Mouse (Mus musculus) adrenal gland (tissue): ENCODE measurements around the gene Kcnk10.

ENCODE experiments used
- intact Hi-C: fragments of 180-260 bp; cut with DNase I; formaldehyde crosslinking; loops from one replicate; pipeline ENCODE4 v1.15.1; 2025

Gene Kcnk10

GRCm38 (mm10) chr12:98421340-98421739, 156.8 kb downstream of the Kcnk10 start:
- intact Hi-C loops: no loop called here

GRCm38 (mm10) chr12:98419849-98420248, 158.3 kb downstream of the Kcnk10 start:
- intact Hi-C loops: no loop called here

GRCm38 (mm10) chr12:98409580-98409979, 168.5 kb downstream of the Kcnk10 start:
- intact Hi-C loops: no loop called here

- intact Hi-C loops: no loop called here
Observed at GRCm38 (mm10) chr12:98406598-98406997, 171.5 kb downstream of the Kcnk10 start.

GRCm38 (mm10) chr12:98406076-98406475, 172.0 kb downstream of the Kcnk10 start:
- intact Hi-C loops: no loop called here

GRCm38 (mm10) chr12:98396586-98396985, 181.5 kb downstream of the Kcnk10 start:
- intact Hi-C loops: no loop called here

GRCm38 (mm10) chr12:98394115-98394514, 184.0 kb downstream of the Kcnk10 start:
- intact Hi-C loops: no loop called here

GRCm38 (mm10) chr12:98391347-98391746, 186.8 kb downstream of the Kcnk10 start:
- intact Hi-C loops: no loop called here

- intact Hi-C loops: no loop called here
Observed at GRCm38 (mm10) chr12:98389618-98390017, 188.5 kb downstream of the Kcnk10 start.
